Mouse (Mus musculus): ENCODE data around the gene Jak3.

- TF ChIP-seq CTCF (IDR thresholded peaks at IDR 0.05; ENCODE audit: low read depth), result no peak
- no peak for TF ChIP-seq EP300 (optimal IDR thresholded peaks at IDR 0.05)
These were observed 707 bp downstream of the Jak3 start for GRCm38 (mm10) chr8:71676803-71677202.
